Mouse (Mus musculus): Measurements from ENCODE around the gene Abcb7. TPM values are rescaled to one million over a fixed set of nuclear protein-coding genes. Genes with fewer than 3 reads are reported as not detected.

The Abcb7 gene
- polyA plus RNA-seq, 1 experiment from 2014 or later, result 10.9 TPM

DNA sequence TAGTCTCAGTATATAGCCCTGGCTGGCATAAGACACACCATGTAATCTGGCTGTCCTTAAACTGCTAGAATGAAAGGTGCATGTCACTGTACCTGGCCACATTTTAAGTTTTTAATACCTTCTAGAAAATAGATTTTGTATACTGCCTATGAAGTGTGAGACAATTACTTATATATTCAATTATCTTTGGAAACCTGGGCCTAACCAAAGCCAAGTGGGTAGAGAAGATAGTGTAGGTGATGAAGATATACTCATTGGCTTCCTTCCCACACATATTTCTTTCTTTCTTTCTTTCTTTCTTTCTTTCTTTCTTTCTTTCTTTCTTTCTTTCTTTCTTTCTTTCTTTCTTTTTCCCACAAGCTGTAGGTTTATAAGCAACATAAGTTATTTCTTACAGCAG is 121.9 kb downstream of the Abcb7 start:
- no peak for DNase-seq (ENCODE audit: low spot score)
- H3K4me1 ChIP-seq, result no peaks in the 10 kb centered on the region
- no peak overlapping the region for H3K4me3 ChIP-seq
- no peak overlapping the region for H3K27ac ChIP-seq (replicated peaks)
- H3K9me3 ChIP-seq (replicated peaks), result no peaks in the 10 kb centered on the region
- peaks cover 40% of the 10 kb centered on the region for H3K27me3 ChIP-seq (ENCODE audit: low read depth, poor library complexity, severe bottlenecking)
- no peaks in the 10 kb centered on the region for H3K36me3 ChIP-seq

DNA sequence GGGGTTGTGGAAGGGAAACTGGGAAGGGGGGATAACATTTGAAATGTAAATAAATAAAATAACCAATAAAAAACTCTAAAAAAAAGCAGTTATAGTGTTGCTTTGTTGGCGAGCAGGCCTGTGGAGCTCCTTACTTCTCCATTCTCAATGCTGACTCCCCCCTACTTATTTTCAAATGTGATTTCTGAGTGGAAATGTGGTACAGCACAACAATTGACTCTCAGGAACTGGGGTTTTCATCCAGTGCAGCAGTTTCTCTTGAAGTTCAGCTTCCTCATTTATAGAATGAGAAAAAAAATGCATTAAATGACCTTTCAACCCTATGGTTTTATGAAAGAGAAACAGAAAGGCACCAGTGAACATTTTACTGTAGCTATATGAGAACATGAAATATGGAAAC is 133.8 kb downstream of the Abcb7 start:
- Histone ChIP-seq H3K9me3 (replicated peaks) (no peaks in the 10 kb centered on the region), H3K4me1 (no peaks in the 10 kb centered on the region), H3K4me3 (no peak overlapping the region), H3K27me3 (ENCODE audit: low read depth, poor library complexity, severe bottlenecking) (peaks cover 68% of the 10 kb centered on the region), H3K36me3 (no peaks in the 10 kb centered on the region), H3K27ac (replicated peaks) (no peak overlapping the region)
- 92% methylated on average over 1 of the region's 1 CpGs for WGBS
- no peak for DNase-seq (ENCODE audit: low spot score)

- no peaks in the 10 kb centered on the region for H3K9me3 ChIP-seq (replicated peaks)
- H3K4me3 ChIP-seq, result no peak overlapping the region
- H3K27ac ChIP-seq (replicated peaks), result no peak overlapping the region
- WGBS, result 83% methylated on average over 2 of the region's 2 CpGs
- H3K4me1 ChIP-seq, result no peaks in the 10 kb centered on the region
- peaks cover 40% of the 10 kb centered on the region for H3K27me3 ChIP-seq (ENCODE audit: low read depth, poor library complexity, severe bottlenecking)
- DNase-seq (ENCODE audit: low spot score), result no peak
- H3K36me3 ChIP-seq, result no peaks in the 10 kb centered on the region
Observed at GRCm38 (mm10) chrX:104264371-104264770, 149.3 kb downstream of the Abcb7 start.

DNA sequence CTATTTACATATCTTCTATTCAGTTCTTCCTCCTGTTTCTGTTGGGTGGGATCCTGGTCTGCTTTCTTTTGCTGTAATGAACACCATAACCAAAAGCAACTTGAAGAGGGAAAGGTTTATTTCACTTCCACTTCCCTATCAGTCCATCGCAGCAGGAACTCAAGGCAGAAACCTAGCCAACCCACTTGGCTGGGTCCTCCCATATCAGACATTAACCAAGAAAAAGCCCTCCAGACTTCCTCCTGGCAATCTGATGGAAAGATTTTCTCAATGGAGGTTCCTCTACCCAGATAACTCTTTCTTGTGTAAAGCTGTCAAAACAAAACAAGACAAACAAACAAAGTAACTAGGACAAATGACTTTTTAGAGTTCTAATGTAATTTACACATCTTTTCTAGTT is 151.2 kb downstream of the Abcb7 start:
- no peak for DNase-seq (ENCODE audit: low spot score)
- Histone ChIP-seq H3K9me3 (replicated peaks) (no peaks in the 10 kb centered on the region), H3K27me3 (ENCODE audit: low read depth, poor library complexity, severe bottlenecking) (peaks cover 45% of the 10 kb centered on the region), H3K27ac (replicated peaks) (no peak overlapping the region), H3K4me1 (no peaks in the 10 kb centered on the region), H3K4me3 (no peak overlapping the region), H3K36me3 (no peaks in the 10 kb centered on the region)
- 88% methylated on average over 1 of the region's 1 CpGs for WGBS

- Histone ChIP-seq H3K36me3 (no peaks in the 10 kb centered on the region), H3K4me1 (no peaks in the 10 kb centered on the region), H3K27ac (replicated peaks) (no peak overlapping the region), H3K9me3 (replicated peaks) (no peaks in the 10 kb centered on the region), H3K4me3 (no peak overlapping the region), H3K27me3 (ENCODE audit: low read depth, poor library complexity, severe bottlenecking) (peaks cover 51% of the 10 kb centered on the region)
- DNase-seq (ENCODE audit: low spot score), result no peak
- 82% methylated on average over 1 of the region's 1 CpGs for WGBS
Observed at GRCm38 (mm10) chrX:104256561-104256960, 157.1 kb downstream of the Abcb7 start.

Other genes with a start within 250 kb of the Abcb7 start
- gene Nexmif, start 212.7 kb downstream of the Abcb7 start, polyA plus RNA-seq (2016; fragmentation: Nextera tagmentation; extraction: Ambion mirVana), result 0.58 and 0.86 TPM in 2 replicates
- 0.68 and 1.1 TPM in 2 replicates for gene Uprt, start 69.0 kb upstream of the Abcb7 start, polyA plus RNA-seq (2016; fragmentation: Nextera tagmentation; extraction: Ambion mirVana)

Measured in midbrain, embryonic 10.5 days (tissue).